Mouse (Mus musculus) left cerebral cortex, adult 18-20 months (tissue): ENCODE data around the gene Trmt1l. TPM values are rescaled to one million over a fixed set of nuclear protein-coding genes. Genes with fewer than 3 reads are reported as not detected.

Experiments
- DNase-seq, 2 experiments: peaks; one replicate each; pipeline ENCODE4 v3.0.0; 2021 to 2022; ENCODE audit warnings: low spot score in 2 of 2, mixed read lengths in 1 of 2
- microRNA-seq, 2 experiments: library from miRNA; unstranded; fragments of <30 nt; microRNA quantifications; one replicate each; pipeline ENCODE4 v1.2.0; 2021
- total RNA-seq, 2 experiments: library from RNA; stranded (reverse); gene quantifications; 2 replicates each; pipeline ENCODE4 v1.2.3; 2021

The Trmt1l gene
- total RNA-seq, 2 experiments from 2014 or later = 27.3 to 30.5 TPM

- no peak for DNase-seq
Observed at GRCm38 (mm10) chr1:151493826-151494225, 65.5 kb downstream of the Trmt1l start.

GRCm38 (mm10) chr1:151494711-151495110 lies 66.4 kb downstream of the Trmt1l start:
- DNase-seq = no peak

DNA sequence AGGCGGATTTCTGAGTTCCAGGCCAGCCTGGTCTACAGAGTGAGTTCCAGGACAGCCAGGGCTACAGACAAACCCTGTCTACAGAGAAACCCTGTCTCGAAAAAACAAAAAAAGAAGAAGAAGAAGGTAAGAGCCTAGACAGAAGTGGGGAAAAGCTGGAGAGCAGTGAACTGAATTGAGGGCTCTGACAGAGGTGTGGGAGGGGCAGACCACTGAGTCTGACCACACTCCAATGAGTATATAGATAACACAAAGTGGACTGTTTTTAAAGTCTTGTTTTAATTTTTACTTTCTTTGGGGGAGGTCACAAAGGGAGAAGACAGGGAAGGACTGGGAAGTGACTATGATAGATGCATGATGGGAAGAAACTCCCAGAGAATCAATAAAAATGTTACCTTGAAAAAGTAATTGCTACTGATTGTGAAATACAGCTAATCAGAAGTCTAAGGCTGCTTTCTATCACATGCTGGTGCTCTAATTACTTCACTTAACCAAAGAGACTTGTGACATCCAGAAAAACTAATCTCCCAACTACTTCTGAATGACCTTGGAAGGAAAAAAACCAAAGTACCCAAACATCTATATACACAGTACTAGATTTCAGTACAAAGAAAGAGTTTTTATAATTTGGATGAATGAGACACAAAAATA lies 67.4 kb downstream of the Trmt1l start:
- DNase-seq = no peak

DNA sequence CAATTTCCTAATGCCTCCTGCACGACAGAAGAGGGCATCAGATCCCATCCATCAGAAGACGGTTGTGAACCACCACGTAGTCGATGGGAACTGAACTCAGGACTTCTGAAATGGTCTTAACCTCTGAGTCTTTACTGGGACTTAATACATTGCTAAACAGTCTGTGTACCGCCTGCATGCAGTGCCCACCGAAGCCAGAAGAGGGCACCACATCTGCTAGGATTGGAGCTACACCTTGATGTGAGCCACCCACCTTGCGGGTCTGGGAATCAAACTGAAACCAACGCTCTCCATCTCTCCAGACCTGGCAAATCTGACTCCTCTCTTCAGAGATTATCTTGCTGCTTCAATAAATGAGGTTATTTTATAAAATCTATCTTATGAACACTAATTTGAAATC lies 68.7 kb downstream of the Trmt1l start:
- no peak for DNase-seq

DNA sequence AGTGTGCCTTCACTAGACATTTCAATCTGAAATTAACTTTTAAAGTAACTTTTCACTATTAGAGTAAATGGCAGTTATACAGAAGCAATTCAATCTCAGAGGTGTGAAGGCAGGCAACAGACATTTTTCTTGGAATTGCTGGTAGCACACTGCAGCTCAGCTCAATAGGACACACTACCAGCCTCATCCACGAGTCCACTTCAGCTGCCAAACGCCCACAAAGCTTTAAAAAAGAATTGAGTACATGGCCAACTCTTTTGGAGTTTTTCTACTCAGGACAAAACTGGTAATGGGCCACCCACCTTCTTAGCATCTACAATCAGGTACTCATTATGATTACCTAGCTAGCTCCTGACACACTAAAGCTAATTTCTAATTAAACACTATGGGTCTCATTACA lies 69.6 kb downstream of the Trmt1l start:
- DNase-seq = peak in 1 of 2 experiments; percentile 16

DNA sequence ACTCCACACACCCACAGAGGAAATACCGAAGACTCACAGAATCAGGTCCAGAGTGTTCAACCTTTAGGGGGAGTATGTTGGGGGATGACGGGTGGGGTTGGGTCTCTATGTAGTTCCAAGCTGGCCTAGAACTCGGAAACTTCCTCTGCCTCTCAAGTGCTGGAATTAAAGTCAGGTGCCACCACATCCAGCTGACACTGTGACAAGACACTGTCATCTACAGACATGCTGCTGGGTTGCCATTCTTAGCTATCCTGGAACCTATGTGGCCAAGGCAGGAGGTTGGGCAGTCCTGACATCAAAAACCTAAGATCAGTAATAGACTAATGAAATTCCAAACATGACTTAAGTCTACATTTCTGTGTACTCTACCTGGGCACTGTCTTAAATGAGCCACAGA lies 70.0 kb downstream of the Trmt1l start:
- DNase-seq = no peak

- peak; percentile 22 to 38 for DNase-seq
Observed at GRCm38 (mm10) chr1:151499815-151500501, 71.6 kb downstream of the Trmt1l start.

GRCm38 (mm10) chr1:151500531-151501361 lies 72.4 kb downstream of the Trmt1l start, which contains the start of gene Rnf2:
Rnf2 (minus strand) TSS chr1:151500955.
- DNase-seq = peak; percentile 83 to 89

Small RNAs within 50 kb of the gene (microRNA-seq; reads per million reads assigned to microRNA genes)
- gene Mir7682 = 0.25 to 0.63 reads per million in 2 experiments

Other genes starting within 250 kb of the Trmt1l start
- not detected for gene Gm47985, start 246.0 kb upstream of the Trmt1l start, total RNA-seq
- not detected for gene Gm8947, start 236.2 kb upstream of the Trmt1l start, total RNA-seq
- not detected for gene Gm47995, start 230.1 kb upstream of the Trmt1l start, total RNA-seq
- not detected for gene 3110040M04Rik, start 224.4 kb upstream of the Trmt1l start, total RNA-seq
- not detected for gene Gm47996, start 218.4 kb upstream of the Trmt1l start, total RNA-seq
- gene Ivns1abp, start 84.1 kb upstream of the Trmt1l start, total RNA-seq = 100 to 1,000 TPM; 123 to 136 TPM
- 10 to 100 TPM; 12.2 to 14.3 TPM for gene Swt1, start 87 bp upstream of the Trmt1l start, total RNA-seq
- 10 to 100 TPM; 26.2 to 27.9 TPM for gene Rnf2, start 72.4 kb downstream of the Trmt1l start, total RNA-seq
- gene Fam129a, start 142.6 kb downstream of the Trmt1l start, total RNA-seq = 1 to 10 TPM; 1.4 to 1.5 TPM